Mouse (Mus musculus) kidney, embryonic 15.5 days (tissue): ENCODE data around the gene Rcan3. TPM values are rescaled to one million over a fixed set of nuclear protein-coding genes. Genes with fewer than 3 reads are reported as not detected.

ENCODE experiments used
- ATAC-seq: fragments of 200-750 bp; cut with Nextera tagmentation; replicated peaks from 2 replicates; pipeline ENCODE4 v1.8.0; 2017; ENCODE audit warnings: moderate TSS enrichment; ENCODE audit not compliant: low FRiP score
- H3K27ac ChIP-seq: fragments of 300-500 bp; sonication (generic); 2 replicates; pipeline ENCODE4 v1.5.1; 2015; ENCODE audit warnings: mild to moderate bottlenecking, inconsistent platforms
- H3K27me3 ChIP-seq: fragments of 300-500 bp; sonication (generic); 2 replicates; pipeline ENCODE4 v1.6.1; 2015; ENCODE audit warnings: inconsistent platforms
- H3K36me3 ChIP-seq: fragments of 300-500 bp; sonication (generic); 2 replicates; pipeline ENCODE4 v1.6.1; 2015; ENCODE audit warnings: inconsistent platforms
- H3K4me1 ChIP-seq: fragments of 300-500 bp; sonication (generic); 2 replicates; pipeline ENCODE4 v1.6.1; 2015; ENCODE audit warnings: inconsistent platforms
- H3K4me2 ChIP-seq: fragments of 300-500 bp; sonication (generic); 2 replicates; pipeline ENCODE4 v1.6.1; 2015; ENCODE audit warnings: moderate library complexity, mild to moderate bottlenecking, inconsistent platforms
- H3K4me3 ChIP-seq: fragments of 300-500 bp; sonication (generic); replicated peaks from 2 replicates; pipeline ENCODE4 v1.5.1; 2015; ENCODE audit warnings: mild to moderate bottlenecking, inconsistent platforms
- H3K9ac ChIP-seq: fragments of 300-500 bp; sonication (generic); 2 replicates; pipeline ENCODE4 v1.6.1; 2015; ENCODE audit warnings: mild to moderate bottlenecking, inconsistent platforms
- H3K9me3 ChIP-seq: fragments of 300-500 bp; sonication (generic); replicated peaks from 2 replicates; pipeline ENCODE4 v1.6.1; 2016; ENCODE audit warnings: inconsistent platforms
- WGBS: fragments of 180-500 bp; shearing (Covaris S2); methylation state at CpG from one replicate; pipeline ENCODE4 v1.1.7; 2015; ENCODE audit warnings: mixed read lengths; 5-methylcytosine and 5-hydroxymethylcytosine counted together
- microRNA counts: library from miRNA; unstranded; fragments of <30 nt; microRNA quantifications from one replicate; lab custom pipeline; 2016
- microRNA-seq: library from miRNA; unstranded; fragments of <30 nt; microRNA quantifications from one replicate; pipeline ENCODE4, GENCODE M21; 2016
- polyA plus RNA-seq: library from polyadenylated mRNA; unstranded; fragments of >200 nt; fragmentation: Nextera tagmentation; extraction: Ambion mirVana; gene quantifications from 2 replicates; pipeline ENCODE4 v1.2.1, GENCODE M21; 2015

Gene Rcan3
- polyA plus RNA-seq, 1 experiment from 2014 or later, result 15.5 TPM

DNA sequence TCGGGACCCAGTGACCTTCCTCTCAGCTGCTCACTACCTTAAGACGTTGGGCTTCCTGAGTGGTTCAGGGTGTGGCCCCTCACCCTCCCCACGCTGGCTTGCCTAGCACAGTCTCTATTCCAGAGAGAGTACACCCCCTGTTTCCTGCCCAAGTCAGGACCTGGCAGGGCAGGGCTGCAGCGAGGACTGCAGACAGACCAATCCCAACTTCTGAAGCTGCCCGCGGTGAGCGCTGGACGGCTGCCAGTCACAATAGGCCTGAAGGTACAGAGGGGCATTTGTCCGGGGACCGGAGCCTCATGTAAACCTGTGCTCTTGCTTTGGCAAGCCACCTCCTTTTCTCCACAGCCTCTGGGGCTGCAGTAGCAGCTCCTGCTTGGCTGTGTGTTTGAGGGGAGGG is 48.0 kb downstream of the Rcan3 start:
- Histone ChIP-seq H3K27ac (0 out of 2 replicates have a peak overlapping the region, but pooled peaks have one; percentile 7), H3K9ac (no peak overlapping the region), H3K4me1 (peaks cover 15% of the 10 kb centered on the region), H3K4me3 (no peak overlapping the region), H3K27me3 (0 out of 2 replicates have a peak, but pooled peaks cover 3% of the 10 kb centered on the region), H3K4me2 (no peak overlapping the region), H3K36me3 (no peaks in the 10 kb centered on the region), H3K9me3 (0 out of 2 replicates have a peak, but pooled peaks cover 2% of the 10 kb centered on the region)
- peak; percentile 61; the same call in 1 of the 2 replicates for ATAC-seq
- 46% methylated on average over 10 of the region's 10 CpGs for WGBS

GRCm38 (mm10) chr4:135382316-135382715 is 51.3 kb downstream of the Rcan3 start:
- Histone ChIP-seq H3K9me3 (no peaks in the 10 kb centered on the region), H3K4me1 (peaks cover 15% of the 10 kb centered on the region), H3K9ac (no peak overlapping the region), H3K4me3 (no peak overlapping the region), H3K27ac (no peak overlapping the region), H3K4me2 (no peak overlapping the region), H3K36me3 (no peaks in the 10 kb centered on the region), H3K27me3 (0 out of 2 replicates have a peak, but pooled peaks cover 3% of the 10 kb centered on the region)
- ATAC-seq, result no peak
- 5% methylated on average over 14 of the region's 14 CpGs for WGBS

GRCm38 (mm10) chr4:135381355-135381754 is 52.3 kb downstream of the Rcan3 start:
- Histone ChIP-seq H3K4me3 (no peak overlapping the region), H3K27me3 (0 out of 2 replicates have a peak, but pooled peaks cover 3% of the 10 kb centered on the region), H3K27ac (no peak overlapping the region), H3K9me3 (no peaks in the 10 kb centered on the region), H3K36me3 (no peaks in the 10 kb centered on the region), H3K4me2 (no peak overlapping the region), H3K9ac (no peak overlapping the region), H3K4me1 (peaks cover 15% of the 10 kb centered on the region)
- ATAC-seq, result no peak
- WGBS, result 48% methylated on average over 8 of the region's 8 CpGs

- WGBS, result 81% methylated on average over 11 of the region's 11 CpGs
- ATAC-seq, result no peak
These were observed 56.4 kb downstream of the Rcan3 start for GRCm38 (mm10) chr4:135377241-135377640.

GRCm38 (mm10) chr4:135375444-135375843 is 58.2 kb downstream of the Rcan3 start:
- Histone ChIP-seq H3K36me3 (no peaks in the 10 kb centered on the region), H3K9me3 (no peaks in the 10 kb centered on the region), H3K27ac (no peak overlapping the region), H3K4me2 (no peak overlapping the region), H3K27me3 (no peaks in the 10 kb centered on the region), H3K9ac (no peak overlapping the region), H3K4me1 (no peaks in the 10 kb centered on the region), H3K4me3 (no peak overlapping the region)
- ATAC-seq, result no peak
- WGBS, result 71% methylated on average over 3 of the region's 3 CpGs

More at GRCm38 (mm10) chr4:135377241-135377640, 56.4 kb downstream of the Rcan3 start:
- no peak overlapping the region for H3K4me2 ChIP-seq
- no peaks in the 10 kb centered on the region for H3K27me3 ChIP-seq
- H3K9me3 ChIP-seq, result no peaks in the 10 kb centered on the region
- H3K27ac ChIP-seq, result no peak overlapping the region
- 0 out of 2 replicates have a peak, but pooled peaks cover 5% of the 10 kb centered on the region for H3K4me1 ChIP-seq
- H3K36me3 ChIP-seq, result no peaks in the 10 kb centered on the region
- H3K9ac ChIP-seq, result no peak overlapping the region
- no peak overlapping the region for H3K4me3 ChIP-seq

GRCm38 (mm10) chr4:135373299-135373698 is 60.4 kb downstream of the Rcan3 start:
- ATAC-seq, result no peak

GRCm38 (mm10) chr4:135370372-135370771 is 63.3 kb downstream of the Rcan3 start:
- 72% methylated on average over 11 of the region's 11 CpGs for WGBS
- no peaks in the 10 kb centered on the region for H3K4me1 ChIP-seq
- H3K4me3 ChIP-seq, result no peak overlapping the region
- H3K36me3 ChIP-seq, result no peaks in the 10 kb centered on the region
- H3K27ac ChIP-seq, result no peak overlapping the region
- H3K9me3 ChIP-seq, result no peaks in the 10 kb centered on the region
- H3K4me2 ChIP-seq, result no peak overlapping the region
- ATAC-seq, result no peak
- H3K9ac ChIP-seq, result no peak overlapping the region
- no peaks in the 10 kb centered on the region for H3K27me3 ChIP-seq

More at GRCm38 (mm10) chr4:135373299-135373698, 60.4 kb downstream of the Rcan3 start:
- Histone ChIP-seq H3K9ac (no peak overlapping the region), H3K27ac (no peak overlapping the region), H3K4me3 (no peak overlapping the region), H3K9me3 (no peaks in the 10 kb centered on the region), H3K27me3 (no peaks in the 10 kb centered on the region), H3K4me1 (no peaks in the 10 kb centered on the region), H3K36me3 (no peaks in the 10 kb centered on the region), H3K4me2 (no peak overlapping the region)
- 78% methylated on average over 5 of the region's 5 CpGs for WGBS

- H3K36me3 ChIP-seq, result no peaks in the 10 kb centered on the region
- H3K27me3 ChIP-seq, result no peaks in the 10 kb centered on the region
- no peak overlapping the region for H3K27ac ChIP-seq
- no peak for ATAC-seq
- no peaks in the 10 kb centered on the region for H3K9me3 ChIP-seq
- no peak overlapping the region for H3K4me2 ChIP-seq
- H3K9ac ChIP-seq, result no peak overlapping the region
- H3K4me1 ChIP-seq, result no peaks in the 10 kb centered on the region
- WGBS, result 42% methylated on average over 6 of the region's 6 CpGs
- no peak overlapping the region for H3K4me3 ChIP-seq
These were observed 70.8 kb downstream of the Rcan3 start for GRCm38 (mm10) chr4:135362828-135363227.

MicroRNAs encoded within 50 kb of the gene (microRNA counts, 519-probe panel; counts per million panel counts)
- 2,182 counts per million, percentile 23 among the panel's probes with 10 or more counts for microRNA mmu-miR-700 (lab: Ali Mortazavi, UCI)

Small RNA genes lying within 50 kb of the gene (microRNA-seq; reads per million reads assigned to microRNA genes)
- gene Mir700, result 192 reads per million, percentile 65 among the genes with 10 or more reads in this experiment

Other genes starting within 250 kb of the Rcan3 start
- gene Clic4, start 161.0 kb downstream of the Rcan3 start, polyA plus RNA-seq, result 200 TPM in 2 replicates
- 257 and 267 TPM in 2 replicates for gene Srrm1, start 80.5 kb downstream of the Rcan3 start, polyA plus RNA-seq
- gene Ncmap, start 35.6 kb downstream of the Rcan3 start, polyA plus RNA-seq, result 3.1 and 3.5 TPM in 2 replicates
- gene Stpg1, start 60.9 kb upstream of the Rcan3 start, polyA plus RNA-seq, result 0.60 and 0.65 TPM in 2 replicates
- gene Nipal3, start 61.2 kb upstream of the Rcan3 start, polyA plus RNA-seq, result 4.9 and 6.2 TPM in 2 replicates
- gene Grhl3, start 139.8 kb upstream of the Rcan3 start, polyA plus RNA-seq, result 2.0 and 3.4 TPM in 2 replicates